Mouse (Mus musculus) liver, embryonic 14.5 days (tissue): ENCODE measurements around the gene Sema3d.

ENCODE experiments used
- CTCF ChIP-seq: IDR thresholded peaks from 2 replicates; pipeline ENCODE4 v1.5.1; 2016; ENCODE audit warnings: antibody characterized with exemption, low read depth, control low read depth
- EP300 ChIP-seq: IDR thresholded peaks from 2 replicates; pipeline ENCODE4 v1.6.1; 2016; ENCODE audit warnings: antibody characterized with exemption, low read depth

DNA sequence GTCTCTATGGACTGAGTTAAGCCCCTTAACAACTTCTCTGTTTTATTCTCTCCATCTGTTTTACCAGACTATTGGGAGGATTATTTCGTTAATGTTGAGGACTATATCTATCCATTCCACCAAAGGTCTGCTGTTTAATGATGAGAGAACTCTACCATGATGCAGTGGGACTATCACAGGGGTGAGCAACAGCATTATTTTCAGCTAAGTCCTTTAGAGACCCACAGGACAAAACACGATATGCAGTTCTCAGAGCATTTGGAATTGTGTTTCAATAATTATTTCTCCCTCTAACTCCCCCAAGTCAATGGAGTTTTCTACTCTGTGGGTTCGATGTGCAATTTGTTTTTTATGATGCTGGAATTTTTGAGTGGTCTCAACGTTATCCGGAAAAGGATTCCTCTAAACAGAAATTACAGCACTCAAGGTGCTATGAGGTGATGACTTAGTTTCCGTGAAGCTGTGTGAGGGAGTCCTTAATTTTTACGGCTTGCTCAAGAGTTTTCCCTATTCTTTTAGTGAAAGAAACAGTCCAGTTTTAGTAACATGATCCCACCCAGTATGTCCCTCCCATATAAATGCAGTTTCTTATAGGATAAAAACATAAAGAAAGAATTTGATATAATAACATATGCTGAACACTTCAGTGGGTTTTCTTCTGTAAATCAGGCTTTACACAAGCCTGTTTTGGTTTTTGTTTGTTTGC, 254.7 kb downstream of the Sema3d start:
- no peak for TF ChIP-seq CTCF
- TF ChIP-seq EP300, result no peak
